Mouse (Mus musculus): ENCODE measurements around the gene Ttc30a2. TPM values are rescaled to one million over a fixed set of nuclear protein-coding genes. Genes with fewer than 3 reads are reported as not detected.
A peak's percentile ranks its signal among the peaks of the same experiment; 100 is the strongest.
"Not testable (repeated sequence)": the region's sequence is repeated elsewhere in the genome, so short reads cannot be mapped to it uniquely, and the experiment has no call there.

Ttc30a2 gene
- total RNA-seq, 4 experiments from 2014 or later = 0.41 to 0.84 TPM; not detected in 2

DNA sequence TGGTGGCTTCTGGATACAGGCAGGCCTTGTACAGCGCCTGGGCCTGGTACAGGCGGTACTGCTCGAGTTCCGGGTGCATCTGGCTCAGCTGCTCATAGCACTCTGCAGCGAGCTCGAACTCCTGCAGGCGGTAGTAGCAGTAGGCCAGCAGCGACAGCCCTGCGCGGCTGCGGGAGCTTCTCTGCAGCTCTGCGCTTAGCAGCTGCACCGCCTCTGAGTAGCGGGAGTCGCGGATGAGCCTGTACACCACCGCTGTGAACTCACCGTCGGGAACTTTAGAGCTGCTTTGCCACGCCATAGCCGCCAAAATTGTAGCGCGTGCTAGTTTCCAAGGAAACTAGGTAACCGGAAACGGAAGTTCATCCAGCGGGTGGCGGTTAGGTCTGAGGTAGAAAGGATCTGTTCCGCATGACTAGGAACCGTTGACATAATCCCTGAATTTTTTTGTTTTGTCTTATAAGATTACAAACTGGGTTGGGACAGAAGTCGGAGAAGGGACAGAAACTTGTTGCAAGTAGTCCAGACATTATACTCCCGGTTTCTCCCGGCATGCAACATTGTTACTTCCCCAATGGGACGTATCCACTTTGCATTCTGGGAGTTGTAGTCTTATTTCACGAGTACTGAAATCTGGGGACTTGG, 3.6 kb upstream of the Ttc30a2 start, which contains the start of gene Ttc30a1:
Gene Ttc30a1, minus strand, starts transcription at position 528 of the 642 bp plus-strand sequence.
- peak; percentile 61 to 62 for DNase-seq (ENCODE audit: low spot score in 2 of 2)

DNA sequence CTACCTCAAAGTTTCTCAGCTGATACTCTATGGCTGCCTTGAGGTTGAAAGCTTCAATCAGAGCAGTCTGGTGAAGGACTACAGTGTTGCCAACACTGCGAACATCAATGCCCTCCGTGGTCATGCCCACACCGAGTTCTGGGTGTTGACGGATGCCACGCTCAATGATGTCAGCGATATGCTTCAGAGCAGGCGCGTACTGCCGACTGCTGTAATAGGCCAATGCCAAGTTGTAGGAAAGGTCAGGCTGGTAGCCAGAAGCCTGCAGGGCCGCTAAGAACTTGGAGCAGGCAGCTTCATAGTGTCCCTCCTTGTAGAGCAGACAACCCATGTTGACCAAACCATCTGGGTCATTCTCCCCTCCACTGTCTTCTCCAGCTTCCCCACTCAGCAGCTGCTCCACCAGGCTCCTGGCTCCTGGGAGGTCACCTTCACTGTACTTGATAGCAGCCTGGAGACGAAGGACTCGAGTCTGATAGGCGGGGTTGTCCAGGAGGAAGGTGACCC, 3.0 kb upstream of the Ttc30a2 start:
- not testable (repeated sequence) for DNase-seq (ENCODE audit: low spot score in 2 of 2)

DNA sequence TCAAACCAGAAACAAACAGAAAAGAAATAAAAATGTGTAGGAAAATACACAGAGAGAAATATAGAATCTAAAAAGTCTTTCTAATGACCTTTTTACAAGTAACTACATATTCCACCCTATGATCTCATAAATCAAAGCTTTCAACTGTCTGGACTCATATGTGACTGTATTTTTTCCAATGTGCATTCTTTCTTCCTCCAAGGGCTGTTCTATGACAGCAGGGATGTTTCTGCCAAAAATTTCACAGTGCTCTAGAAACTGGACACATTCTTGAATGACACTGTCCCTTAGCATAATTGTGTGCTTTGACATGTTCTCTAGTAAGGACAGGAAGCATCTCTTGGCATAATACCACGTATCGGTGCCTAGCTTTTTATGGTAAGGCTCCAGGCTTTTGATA, 1.9 kb downstream of the Ttc30a2 start:
- DNase-seq (ENCODE audit: low spot score in 2 of 2) = not testable (repeated sequence)

DNA sequence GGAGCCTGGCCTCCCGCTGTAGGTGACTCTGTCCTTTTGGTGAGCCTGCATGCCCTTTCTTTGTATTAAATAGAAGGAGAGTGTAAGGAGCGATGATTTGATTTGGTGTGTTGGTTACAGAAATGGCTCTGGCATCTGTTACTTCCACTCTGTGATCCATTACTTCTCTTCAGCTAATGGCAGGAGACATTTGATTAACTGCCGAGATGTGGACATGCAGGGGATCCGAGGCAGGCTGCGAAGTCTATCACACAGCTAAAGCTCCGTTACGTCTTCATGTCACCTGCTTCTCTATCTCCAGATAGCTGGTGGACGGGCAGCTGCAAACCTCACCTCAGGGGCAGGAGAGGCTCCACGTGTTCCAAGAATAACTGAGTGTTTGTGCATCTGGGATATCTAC, 3.8 kb downstream of the Ttc30a2 start:
- DNase-seq (ENCODE audit: low spot score in 2 of 2) = no peak

DNA sequence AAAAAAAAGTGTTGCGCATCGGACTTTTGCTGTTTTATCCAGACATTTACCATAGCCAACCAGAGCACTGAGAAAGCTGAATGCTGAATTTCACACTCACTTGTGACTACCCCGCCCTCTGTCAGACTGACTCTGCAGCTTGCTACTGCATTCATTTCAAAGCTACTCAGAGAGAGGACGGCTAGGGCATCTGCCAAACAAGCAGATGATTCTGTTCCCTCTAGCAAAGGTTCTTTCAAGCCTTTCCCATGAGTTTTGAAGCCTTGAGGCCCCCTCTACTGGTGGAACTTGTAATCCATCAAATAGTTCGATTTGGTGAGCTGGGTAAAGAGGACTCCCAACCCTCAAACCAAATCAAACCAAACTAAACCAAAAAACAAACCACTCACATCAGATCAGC, 13.0 kb downstream of the Ttc30a2 start:
- peak; percentile 30 to 66 for DNase-seq (ENCODE audit: low spot score in 2 of 2)

DNA sequence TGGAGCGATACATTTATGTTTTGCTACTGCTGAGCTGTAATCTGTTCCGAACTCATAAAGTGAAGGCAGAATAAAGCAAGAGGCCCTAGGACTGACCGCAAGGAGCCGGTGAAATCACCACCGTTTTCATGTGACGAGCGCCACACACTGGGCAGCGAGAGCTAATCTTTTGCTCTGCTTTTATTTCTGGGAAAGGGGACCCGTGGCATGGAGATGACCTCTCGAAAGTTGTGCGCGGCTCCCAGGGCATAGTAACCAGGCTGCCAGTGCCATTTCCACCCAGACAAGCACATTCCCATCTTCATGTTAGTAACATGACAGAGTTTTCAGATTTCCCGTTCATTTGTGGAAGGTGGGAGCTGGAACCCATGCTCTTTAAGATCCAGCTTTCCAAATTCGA, 13.5 kb downstream of the Ttc30a2 start:
- DNase-seq (ENCODE audit: low spot score in 2 of 2) = no peak

DNA sequence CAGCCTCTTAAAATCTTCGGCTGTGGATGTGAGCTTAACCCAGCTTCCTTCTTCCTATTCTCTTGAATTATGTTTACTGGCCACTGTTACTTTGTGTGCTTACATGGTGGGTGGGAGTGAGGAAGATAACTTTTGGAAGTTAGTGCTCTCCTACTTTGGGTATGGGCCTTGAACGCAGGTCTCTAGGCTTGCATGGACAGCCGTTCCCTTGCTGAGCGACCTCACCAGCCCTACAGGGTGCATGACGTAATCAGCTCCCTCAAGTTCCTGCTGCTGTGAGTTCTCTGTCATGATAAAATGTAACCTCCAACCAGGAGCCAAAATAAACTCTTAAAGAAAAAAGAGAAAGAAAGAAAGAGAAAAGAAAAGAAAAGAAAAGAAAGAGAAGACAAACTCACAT, 13.9 kb downstream of the Ttc30a2 start:
- no peak for DNase-seq (ENCODE audit: low spot score in 2 of 2)

DNA sequence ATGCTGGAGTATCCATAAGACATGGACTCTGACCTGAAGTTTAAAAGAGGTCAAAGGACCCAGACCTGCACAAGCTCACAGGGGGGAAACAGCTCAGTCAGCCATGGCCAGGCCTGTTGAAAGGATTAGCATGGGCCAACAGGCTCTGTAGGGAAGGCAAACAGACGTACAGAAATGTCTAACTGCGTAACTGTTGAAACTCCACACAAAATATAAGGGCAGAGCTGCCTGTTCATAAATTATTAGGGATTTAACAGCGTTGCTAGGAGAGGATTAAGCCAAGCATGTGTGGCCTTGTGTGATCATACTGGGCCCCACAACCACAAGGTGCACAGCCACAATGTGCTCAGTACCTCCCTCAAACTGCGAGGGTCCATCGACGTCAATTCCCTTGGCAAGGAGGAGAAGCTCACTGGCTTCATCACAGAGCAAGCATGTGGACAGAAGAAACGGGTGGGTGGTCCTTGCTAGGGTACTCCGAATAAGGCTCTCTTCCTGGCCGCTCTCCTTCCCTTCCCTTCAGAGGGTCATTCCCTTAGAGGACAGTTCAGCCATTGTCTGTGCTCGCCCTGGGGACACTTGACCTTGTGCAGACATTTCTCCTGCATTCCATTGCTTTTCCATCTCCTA, 14.6 kb downstream of the Ttc30a2 start:
- no peak for DNase-seq (ENCODE audit: low spot score in 2 of 2)

DNA sequence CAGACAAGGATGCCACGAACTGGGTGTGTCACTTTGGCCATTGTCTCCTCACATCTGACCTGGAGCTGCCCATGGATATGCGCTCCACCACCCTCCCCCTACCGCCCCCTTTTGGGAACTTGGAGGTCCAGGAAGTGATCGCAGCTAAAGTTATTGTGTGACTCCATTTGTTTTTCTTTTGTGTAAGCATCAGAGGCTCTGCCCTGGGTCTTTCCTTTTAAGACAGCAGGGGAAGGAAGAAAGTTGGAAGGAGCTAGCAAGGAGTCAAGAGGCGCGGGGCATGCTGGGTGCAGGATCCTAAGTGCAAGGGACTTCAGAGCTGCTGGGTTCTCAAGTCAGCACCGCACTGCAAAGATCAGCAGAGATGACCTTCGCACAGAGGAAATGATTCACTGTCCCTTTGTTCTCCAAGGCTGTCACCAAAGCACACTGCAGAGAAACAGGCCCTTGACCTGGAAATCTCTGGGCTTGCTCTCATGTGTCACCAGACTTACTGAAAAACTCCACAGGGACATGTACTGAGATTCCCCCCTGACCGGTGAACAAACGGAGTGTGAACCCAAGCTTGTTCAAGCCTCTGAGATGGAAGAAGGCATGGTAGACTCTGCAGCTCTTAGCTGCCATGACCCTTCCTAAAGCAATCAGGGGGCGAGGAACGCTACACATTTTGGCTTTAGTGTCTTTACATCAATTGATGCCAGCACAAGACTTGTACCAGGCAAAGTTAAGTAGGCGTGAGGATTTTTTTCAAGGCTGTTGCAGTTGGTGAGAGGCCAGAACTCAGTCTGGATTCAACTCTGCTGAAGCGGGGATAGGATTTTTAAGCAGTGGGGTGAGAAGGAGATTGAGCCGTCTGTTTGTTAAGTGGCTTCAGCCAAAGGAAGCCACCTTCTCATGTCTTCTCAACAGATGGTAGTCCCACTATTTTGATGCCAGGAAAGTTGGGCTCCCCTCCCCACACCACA, 17.3 kb downstream of the Ttc30a2 start:
- DNase-seq (ENCODE audit: low spot score in 2 of 2) = no peak

DNA sequence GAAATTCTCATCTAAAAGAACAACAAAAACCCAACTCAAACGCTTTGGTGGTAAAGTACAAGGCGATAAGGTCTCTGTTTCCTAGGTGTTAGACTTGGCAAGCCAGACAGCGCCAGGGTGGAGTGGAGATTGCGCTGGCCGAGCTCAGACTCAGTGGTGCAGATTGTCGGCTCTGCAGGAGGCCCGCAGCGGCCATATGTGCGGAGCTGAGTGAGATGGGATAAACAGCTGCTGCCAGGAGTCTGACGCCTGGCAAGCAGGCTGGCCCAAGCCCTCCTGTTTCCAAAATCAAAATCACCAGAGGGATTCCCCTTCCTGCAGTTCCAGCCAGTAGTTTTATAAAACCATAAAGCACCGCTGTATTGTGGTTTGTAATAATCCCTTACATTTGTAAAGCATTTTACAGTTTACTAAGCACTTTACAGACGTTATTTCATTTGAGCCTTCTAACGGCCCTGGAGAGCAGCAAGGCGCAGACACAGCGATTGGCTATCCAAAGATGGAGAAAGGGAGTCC, 18.1 kb downstream of the Ttc30a2 start:
- DNase-seq (ENCODE audit: low spot score in 2 of 2) = no peak

DNA sequence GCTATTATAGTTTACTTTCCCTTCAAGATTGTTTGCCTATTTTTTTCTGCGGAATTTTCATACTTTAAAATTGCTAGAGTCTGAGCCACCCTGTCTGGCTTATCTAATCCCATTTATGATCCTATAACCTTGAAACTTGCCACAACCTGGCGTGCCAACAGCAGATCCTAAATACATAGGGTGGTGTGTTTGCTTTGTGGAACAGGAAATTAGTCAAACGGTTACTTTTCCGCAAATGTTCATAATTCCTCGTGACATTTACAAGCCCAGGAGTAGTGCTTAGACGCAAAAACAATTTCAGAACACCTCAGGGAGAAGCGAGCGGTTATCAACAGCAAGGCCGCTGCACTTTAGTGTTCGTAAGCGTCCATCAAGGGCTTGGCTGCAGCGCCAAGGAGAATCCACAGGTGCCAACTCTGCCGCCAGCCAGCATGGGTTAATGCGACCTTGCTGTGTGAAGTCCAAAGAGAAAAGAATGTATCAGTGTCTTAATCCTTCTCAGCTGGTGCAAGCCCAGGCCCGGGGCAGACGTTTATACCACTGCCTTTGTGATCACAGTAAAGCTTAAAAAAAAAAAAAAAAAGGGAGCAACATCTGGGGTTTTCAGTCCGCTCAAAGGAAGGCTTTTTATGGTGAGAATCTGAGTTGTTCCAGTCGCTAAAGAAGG, 18.7 kb downstream of the Ttc30a2 start:
- DNase-seq (ENCODE audit: low spot score in 2 of 2) = no peak

DNA sequence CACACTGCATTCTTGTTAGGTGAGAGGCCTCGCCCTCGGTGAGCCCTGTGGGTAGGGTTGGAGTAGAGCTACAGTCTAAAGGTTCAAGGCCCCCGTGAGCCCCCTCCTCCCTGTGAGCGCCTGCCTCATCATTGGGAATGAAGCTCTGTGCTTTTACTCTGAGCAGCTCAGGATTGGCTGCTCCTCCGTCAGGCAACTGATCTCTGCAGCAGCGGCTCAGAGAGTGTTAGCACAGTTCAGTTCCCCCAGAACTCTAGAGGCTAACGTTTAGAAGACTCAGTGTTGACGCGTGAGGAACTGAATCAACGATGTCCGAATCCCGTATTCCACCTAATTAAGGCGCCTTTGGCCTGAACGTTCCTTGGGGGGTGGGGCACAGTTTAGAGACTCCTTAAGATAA, 22.3 kb downstream of the Ttc30a2 start:
- DNase-seq (ENCODE audit: low spot score in 2 of 2) = no peak

DNA sequence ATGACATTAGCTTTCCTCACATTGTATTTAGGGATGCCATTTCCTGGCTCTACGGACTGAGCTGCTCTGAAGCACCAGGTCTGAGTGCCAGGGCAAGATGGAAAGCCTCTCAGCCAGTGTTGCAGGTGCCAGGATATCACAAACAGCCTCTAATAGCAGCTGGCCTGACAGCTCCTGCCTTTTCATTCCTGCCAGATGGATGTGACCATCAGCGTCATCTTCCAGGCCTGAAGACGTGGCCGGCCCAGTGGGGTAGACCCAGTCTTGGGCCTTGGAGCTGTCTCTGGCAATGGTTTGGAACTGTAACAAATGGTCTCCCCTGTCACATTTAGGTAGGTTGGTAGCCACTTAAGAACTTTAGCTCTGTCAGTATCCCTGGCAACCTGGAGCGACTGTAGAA, 24.6 kb downstream of the Ttc30a2 start:
- no peak for DNase-seq (ENCODE audit: low spot score in 2 of 2)

DNA sequence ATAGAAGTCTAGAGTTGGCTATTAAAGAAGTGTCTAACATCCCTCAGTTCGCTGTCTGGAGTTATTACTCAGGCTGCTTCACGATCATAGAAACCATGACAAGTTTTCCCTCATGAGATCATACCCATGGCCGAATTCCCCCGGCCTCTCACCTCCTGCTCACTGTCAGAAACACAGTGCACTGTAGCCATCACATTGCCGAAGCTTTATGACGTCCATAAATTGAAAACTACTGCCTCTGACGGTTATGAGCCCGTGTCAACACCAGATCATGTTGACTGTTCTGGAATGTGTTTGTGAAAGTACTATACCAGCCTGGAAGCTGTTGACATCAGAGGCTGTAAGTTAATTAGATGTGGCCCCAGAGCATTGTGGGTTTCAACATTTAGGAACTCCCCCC, 27.3 kb downstream of the Ttc30a2 start:
- DNase-seq (ENCODE audit: low spot score in 2 of 2) = no peak

DNA sequence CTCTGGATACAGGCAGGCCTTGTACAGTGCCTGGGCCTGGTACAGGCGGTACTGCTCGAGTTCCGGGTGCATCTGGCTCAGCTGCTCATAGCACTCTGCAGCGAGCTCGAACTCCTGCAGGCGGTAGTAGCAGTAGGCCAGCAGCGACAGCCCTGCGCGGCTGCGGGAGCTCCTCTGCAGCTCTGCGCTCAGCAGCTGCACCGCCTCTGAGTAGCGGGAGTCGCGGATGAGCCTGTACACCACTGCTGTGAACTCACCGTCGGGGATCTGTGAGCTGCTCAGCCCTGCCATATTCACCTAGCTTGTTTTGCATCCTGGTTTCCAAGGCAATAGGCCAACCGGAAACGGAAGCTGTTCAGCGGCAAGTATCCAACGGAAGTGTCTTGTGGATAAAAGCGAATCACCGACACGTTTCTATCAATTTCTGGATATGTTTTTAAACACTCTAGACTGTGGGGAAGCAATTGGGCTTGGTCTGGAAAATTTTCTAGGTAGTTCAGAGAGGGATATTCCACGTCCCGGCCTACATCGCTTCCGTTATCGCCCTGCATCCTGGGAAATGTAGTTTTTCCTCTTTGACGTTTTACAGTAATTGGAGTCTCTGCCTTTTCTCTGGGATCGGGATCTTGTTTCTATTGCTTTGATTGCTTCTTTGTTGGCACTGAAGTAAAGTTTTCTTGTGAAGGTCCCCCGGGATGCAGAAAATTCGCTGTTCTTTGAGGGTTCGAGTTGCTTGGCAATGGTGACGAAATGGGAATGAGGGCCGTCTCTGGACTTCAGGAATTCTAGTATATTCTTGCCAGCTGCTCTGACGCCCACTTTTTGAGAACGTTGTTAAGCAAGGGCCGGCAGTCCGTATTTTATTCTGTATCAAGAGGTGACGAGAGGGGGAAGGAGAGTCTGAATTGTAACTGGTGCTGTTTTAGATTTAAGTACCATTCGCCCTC, 39.6 kb downstream of the Ttc30a2 start, which contains the start of gene Ttc30b:
Gene Ttc30b, minus strand, starts transcription at position 469 of the 947 bp plus-strand sequence.
- peak; percentile 61 to 71 for DNase-seq (ENCODE audit: low spot score in 2 of 2)

DNA sequence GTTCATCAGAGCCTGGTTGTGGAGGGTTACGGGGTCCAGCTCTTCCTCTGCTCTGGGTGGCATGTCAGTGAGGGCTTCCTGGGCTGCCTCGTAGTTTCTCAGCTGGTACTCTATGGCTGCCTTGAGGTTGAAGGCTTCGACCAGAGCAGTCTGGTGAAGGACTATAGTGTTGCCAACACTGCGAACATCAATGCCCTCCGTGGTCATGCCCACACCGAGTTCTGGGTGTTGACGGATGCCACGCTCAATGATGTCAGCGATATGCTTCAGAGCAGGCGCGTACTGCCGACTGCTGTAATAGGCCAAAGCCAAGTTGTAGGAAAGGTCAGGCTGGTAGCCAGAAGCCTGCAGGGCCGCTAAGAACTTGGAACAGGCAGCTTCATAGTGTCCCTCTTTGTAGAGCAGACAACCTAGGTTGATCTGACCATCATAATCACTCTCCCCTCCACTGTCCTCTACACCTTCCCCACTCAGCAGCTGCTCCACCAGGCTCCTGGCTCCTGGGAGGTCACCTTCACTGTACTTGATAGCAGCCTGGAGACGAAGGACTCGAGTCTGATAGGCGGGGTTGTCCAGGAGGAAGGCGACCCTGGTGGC, 40.4 kb downstream of the Ttc30a2 start:
- not testable (repeated sequence) for DNase-seq (ENCODE audit: low spot score in 2 of 2)

DNA sequence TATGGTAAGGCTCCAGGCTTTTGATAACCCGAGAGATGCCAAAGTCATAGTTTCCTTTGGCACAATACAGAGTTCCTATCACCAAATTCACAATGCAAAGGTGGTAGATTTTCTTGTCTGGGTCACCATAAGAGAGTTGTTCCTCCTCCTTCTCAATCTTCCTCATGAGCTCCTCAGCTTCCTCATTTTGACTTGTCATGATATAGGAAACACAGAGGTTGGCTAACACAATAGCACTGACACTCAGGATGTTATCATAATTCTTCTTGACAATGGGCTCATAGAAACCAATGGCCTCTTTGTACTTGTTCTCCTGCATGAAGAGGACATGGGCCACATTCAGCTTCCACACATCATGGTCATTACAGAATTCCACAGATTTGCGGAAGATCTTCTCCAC, 41.3 kb downstream of the Ttc30a2 start:
- not testable (repeated sequence) for DNase-seq (ENCODE audit: low spot score in 2 of 2)

DNA sequence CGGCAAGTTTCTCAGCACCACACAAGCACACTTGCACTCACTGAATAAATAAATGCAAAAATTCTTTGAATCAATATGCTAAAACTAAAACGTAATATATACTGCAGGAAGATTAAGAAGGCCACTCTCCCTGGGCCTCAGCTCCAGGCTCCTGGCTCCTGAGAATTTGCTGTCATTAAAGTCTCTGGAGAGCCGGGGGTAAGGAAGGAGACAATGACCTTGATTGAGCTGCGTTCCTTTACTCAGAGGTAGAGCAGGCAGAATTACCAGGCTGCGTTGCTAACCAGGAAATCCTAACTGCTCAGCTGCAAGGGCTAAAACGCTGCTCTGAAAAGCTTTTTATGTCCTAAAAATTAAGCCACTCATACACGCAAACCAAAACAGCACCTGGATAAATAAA, 44.4 kb downstream of the Ttc30a2 start:
- DNase-seq (ENCODE audit: low spot score in 2 of 2) = no peak

DNA sequence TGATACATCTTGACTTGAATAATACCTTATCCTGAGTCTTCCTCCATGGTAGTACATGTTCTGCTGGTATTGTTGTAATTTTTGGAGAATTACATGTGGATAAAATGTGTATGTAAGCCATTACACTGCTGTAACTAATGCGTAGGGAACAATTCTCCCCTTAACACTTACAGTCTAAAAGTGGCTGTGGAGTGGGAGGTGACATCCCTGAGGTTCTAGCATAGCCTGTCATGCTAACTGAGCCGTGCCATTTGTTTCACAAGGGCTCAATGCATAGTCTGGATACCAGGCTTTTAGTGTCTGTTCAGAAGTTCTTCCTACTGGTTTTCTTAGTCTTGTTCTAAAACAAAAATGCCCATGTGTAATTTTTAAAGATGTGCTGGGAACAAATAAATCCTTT, 47.0 kb downstream of the Ttc30a2 start:
- DNase-seq (ENCODE audit: low spot score in 2 of 2) = peak in 1 of 2 experiments; percentile 28
